Mouse (Mus musculus): ENCODE results near the gene Gm10999.

Gm10999 gene

GRCm38 (mm10) chr8:129131561-129131960 is at the start of gene Gm10999:
Gm10999 (minus strand) TSS chr8:129131661.
- WGBS: 82% methylated on average over 1 of the region's 1 CpGs

- WGBS: 68% methylated on average over 3 of the region's 3 CpGs
Measured at GRCm38 (mm10) chr8:129115761-129116160, 15.7 kb downstream of the Gm10999 start.
